Mouse (Mus musculus): ENCODE measurements around the gene Tmem198b. TPM values are rescaled to one million over a fixed set of nuclear protein-coding genes. Genes with fewer than 3 reads are reported as not detected.

The Tmem198b gene
- polyA plus RNA-seq, 1 experiment from 2014 or later: 15.4 TPM

Other genes with a start within 250 kb of the Tmem198b start
- 213 and 215 TPM in 2 replicates for gene Pa2g4, start 238.4 kb downstream of the Tmem198b start, polyA plus RNA-seq (2015; fragmentation: Nextera tagmentation; extraction: Ambion mirVana)
- gene Erbb3, start 214.7 kb downstream of the Tmem198b start, polyA plus RNA-seq (2015; fragmentation: Nextera tagmentation; extraction: Ambion mirVana): 24.0 and 27.6 TPM in 2 replicates
- gene Rps26, start 177.6 kb downstream of the Tmem198b start, polyA plus RNA-seq (2015; fragmentation: Nextera tagmentation; extraction: Ambion mirVana): 674 and 714 TPM in 2 replicates
- gene Ikzf4, start 158.4 kb downstream of the Tmem198b start, polyA plus RNA-seq (2015; fragmentation: Nextera tagmentation; extraction: Ambion mirVana): 2.2 and 2.7 TPM in 2 replicates
- gene Suox, start 130.3 kb downstream of the Tmem198b start, polyA plus RNA-seq (2015; fragmentation: Nextera tagmentation; extraction: Ambion mirVana): 14.4 and 16.2 TPM in 2 replicates
- gene Rab5b, start 108.1 kb downstream of the Tmem198b start, polyA plus RNA-seq (2015; fragmentation: Nextera tagmentation; extraction: Ambion mirVana): 68.9 and 75.1 TPM in 2 replicates
- gene Pmel, start 100.2 kb downstream of the Tmem198b start, polyA plus RNA-seq (2015; fragmentation: Nextera tagmentation; extraction: Ambion mirVana): 1.3 and 1.9 TPM in 2 replicates
- 79.8 and 89.1 TPM in 2 replicates for gene Cdk2, start 99.3 kb downstream of the Tmem198b start, polyA plus RNA-seq (2015; fragmentation: Nextera tagmentation; extraction: Ambion mirVana)
- 15.9 and 18.0 TPM in 2 replicates for gene Dgka, start 59.5 kb downstream of the Tmem198b start, polyA plus RNA-seq (2015; fragmentation: Nextera tagmentation; extraction: Ambion mirVana)
- gene Pym1, start 56.5 kb downstream of the Tmem198b start, polyA plus RNA-seq (2015; fragmentation: Nextera tagmentation; extraction: Ambion mirVana): 36.1 TPM in 2 replicates
- gene Mmp19, start 13.5 kb downstream of the Tmem198b start, polyA plus RNA-seq (2015; fragmentation: Nextera tagmentation; extraction: Ambion mirVana): 1.2 and 2.0 TPM in 2 replicates
- gene Dnajc14, start 308 bp downstream of the Tmem198b start, polyA plus RNA-seq (2015; fragmentation: Nextera tagmentation; extraction: Ambion mirVana): 49.8 and 50.6 TPM in 2 replicates
- 187 and 207 TPM in 2 replicates for gene Sarnp, start 13.0 kb upstream of the Tmem198b start, polyA plus RNA-seq (2015; fragmentation: Nextera tagmentation; extraction: Ambion mirVana)
- 92.8 and 95.7 TPM in 2 replicates for gene Ormdl2, start 17.3 kb upstream of the Tmem198b start, polyA plus RNA-seq (2015; fragmentation: Nextera tagmentation; extraction: Ambion mirVana)
- 4.4 and 4.7 TPM in 2 replicates for gene Gdf11, start 87.3 kb upstream of the Tmem198b start, polyA plus RNA-seq (2015; fragmentation: Nextera tagmentation; extraction: Ambion mirVana)
- 693 and 758 TPM in 2 replicates for gene Cd63, start 96.6 kb upstream of the Tmem198b start, polyA plus RNA-seq (2015; fragmentation: Nextera tagmentation; extraction: Ambion mirVana)
- gene Rdh5, start 118.5 kb upstream of the Tmem198b start, polyA plus RNA-seq (2015; fragmentation: Nextera tagmentation; extraction: Ambion mirVana): 12.9 and 15.0 TPM in 2 replicates
- gene Bloc1s1, start 119.7 kb upstream of the Tmem198b start, polyA plus RNA-seq (2015; fragmentation: Nextera tagmentation; extraction: Ambion mirVana): 190 and 208 TPM in 2 replicates
- gene Itga7, start 129.4 kb upstream of the Tmem198b start, polyA plus RNA-seq (2015; fragmentation: Nextera tagmentation; extraction: Ambion mirVana): 5.2 and 5.7 TPM in 2 replicates
- gene Mettl7b, start 156.6 kb upstream of the Tmem198b start, polyA plus RNA-seq (2015; fragmentation: Nextera tagmentation; extraction: Ambion mirVana): 2.2 and 2.8 TPM in 2 replicates
- gene Olfr9, start 185.1 kb upstream of the Tmem198b start, polyA plus RNA-seq (2015; fragmentation: Nextera tagmentation; extraction: Ambion mirVana): not detected in 2 replicates
- not detected in 2 replicates for gene Olfr763, start 206.4 kb upstream of the Tmem198b start, polyA plus RNA-seq (2015; fragmentation: Nextera tagmentation; extraction: Ambion mirVana)
- not detected in 2 replicates for gene Olfr764-ps1, start 235.5 kb upstream of the Tmem198b start, polyA plus RNA-seq (2015; fragmentation: Nextera tagmentation; extraction: Ambion mirVana)
- gene Olfr765, start 245.6 kb upstream of the Tmem198b start, polyA plus RNA-seq (2015; fragmentation: Nextera tagmentation; extraction: Ambion mirVana): not detected in 2 replicates